Mouse (Mus musculus): ENCODE measurements around the gene Slco2a1. TPM values are rescaled to one million over a fixed set of nuclear protein-coding genes. Genes with fewer than 3 reads are reported as not detected.

Gene Slco2a1
- polyA plus RNA-seq, 1 experiment from 2014 or later: 6.5 TPM

DNA sequence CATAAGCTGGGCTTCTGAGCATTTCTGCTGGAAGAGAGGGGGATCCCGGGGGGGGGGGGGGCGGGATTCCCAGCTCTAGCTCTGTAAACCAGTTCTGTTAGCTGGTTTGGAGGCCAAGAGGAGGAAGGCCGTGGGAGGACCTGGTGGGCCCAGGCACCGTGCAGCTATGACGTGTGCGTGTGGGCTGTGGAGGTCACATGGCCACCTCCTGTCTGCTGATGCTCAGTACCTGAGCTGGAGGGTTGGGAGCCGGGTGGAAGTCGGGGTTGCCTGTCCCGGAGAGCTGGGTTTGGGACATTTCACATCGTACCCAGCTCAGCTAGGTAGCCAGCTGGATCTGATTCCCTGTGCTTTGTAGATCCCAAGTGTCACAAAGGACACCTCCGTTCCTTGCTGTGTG is 124.8 kb downstream of the Slco2a1 start:
- no peak for ATAC-seq (ENCODE audit: insufficient number of reproducible peaks, insufficient read depth, low FRiP score, low read depth)
- Histone ChIP-seq H3K36me3 (ENCODE audit: control insufficient read depth, insufficient read depth, low read length) (no peaks in the 10 kb centered on the region), H3K9ac (ENCODE audit: low read length) (no peak overlapping the region), H3K27ac (replicated peaks in 1 of 2; ENCODE audit: control insufficient read depth in 1 of 2, insufficient read depth in 1 of 2, low read depth in 2 of 2, low read length in 2 of 2) (no peak overlapping the region), H3K4me3 (ENCODE audit: control insufficient read depth in 1 of 2, insufficient read depth in 1 of 2, low read depth in 1 of 2, low read length in 2 of 2) (no peak overlapping the region), H3K4me2 (ENCODE audit: low read length) (no peak overlapping the region), H3K9me3 (ENCODE audit: control insufficient read depth, low read length) (no peaks in the 10 kb centered on the region), H3K4me1 (ENCODE audit: control insufficient read depth in 2 of 2, insufficient read depth in 2 of 2, low read length in 2 of 2) (peaks cover 7 to 14% of the 10 kb centered on the region in 2 experiments; a peak in 3 of 4 replicates), H3K27me3 (ENCODE audit: control insufficient read depth, insufficient read depth, low read length) (peaks cover 54% of the 10 kb centered on the region)
- 46% methylated on average over 11 of the region's 11 CpGs for WGBS

DNA sequence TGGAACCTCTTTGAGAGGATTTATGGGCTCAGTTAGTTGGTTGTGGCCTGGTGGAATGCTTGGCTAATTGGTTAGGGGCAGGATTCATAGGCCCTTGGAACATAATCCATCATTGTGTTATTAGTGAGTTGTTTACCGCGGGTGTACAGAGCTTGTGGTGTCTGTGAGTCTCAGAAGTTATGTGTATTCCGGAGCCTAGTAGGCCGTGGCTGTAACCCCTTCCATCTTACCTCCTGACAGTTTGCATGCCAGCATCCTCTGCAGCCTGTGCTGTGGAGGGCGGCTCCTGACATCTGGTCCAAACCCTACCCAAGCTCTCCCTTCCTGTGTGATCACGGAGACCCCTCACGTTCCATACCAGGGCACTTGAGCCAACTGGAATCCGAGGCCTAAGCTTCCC is 125.8 kb downstream of the Slco2a1 start:
- Histone ChIP-seq H3K9ac (ENCODE audit: low read length) (no peak overlapping the region), H3K27ac (replicated peaks in 1 of 2; ENCODE audit: control insufficient read depth in 1 of 2, insufficient read depth in 1 of 2, low read depth in 2 of 2, low read length in 2 of 2) (no peak overlapping the region), H3K4me3 (ENCODE audit: control insufficient read depth in 1 of 2, insufficient read depth in 1 of 2, low read depth in 1 of 2, low read length in 2 of 2) (no peak overlapping the region), H3K4me1 (ENCODE audit: control insufficient read depth in 2 of 2, insufficient read depth in 2 of 2, low read length in 2 of 2) (peaks cover 7 to 14% of the 10 kb centered on the region in 2 experiments; a peak in 3 of 4 replicates), H3K27me3 (ENCODE audit: control insufficient read depth, insufficient read depth, low read length) (peaks cover 54% of the 10 kb centered on the region), H3K4me2 (ENCODE audit: low read length) (no peak overlapping the region), H3K36me3 (ENCODE audit: control insufficient read depth, insufficient read depth, low read length) (no peaks in the 10 kb centered on the region), H3K9me3 (ENCODE audit: control insufficient read depth, low read length) (no peaks in the 10 kb centered on the region)
- 83% methylated on average over 8 of the region's 8 CpGs for WGBS
- no peak for ATAC-seq (ENCODE audit: insufficient number of reproducible peaks, insufficient read depth, low FRiP score, low read depth)

- Histone ChIP-seq H3K4me1 (ENCODE audit: control insufficient read depth in 2 of 2, insufficient read depth in 2 of 2, low read length in 2 of 2) (peaks cover 7 to 14% of the 10 kb centered on the region in 2 experiments; a peak in 3 of 4 replicates), H3K27ac (replicated peaks in 1 of 2; ENCODE audit: control insufficient read depth in 1 of 2, insufficient read depth in 1 of 2, low read depth in 2 of 2, low read length in 2 of 2) (no peak overlapping the region), H3K27me3 (ENCODE audit: control insufficient read depth, insufficient read depth, low read length) (peaks cover 50% of the 10 kb centered on the region), H3K9me3 (ENCODE audit: control insufficient read depth, low read length) (no peaks in the 10 kb centered on the region), H3K4me2 (ENCODE audit: low read length) (no peak overlapping the region), H3K9ac (ENCODE audit: low read length) (no peak overlapping the region), H3K36me3 (ENCODE audit: control insufficient read depth, insufficient read depth, low read length) (no peaks in the 10 kb centered on the region), H3K4me3 (ENCODE audit: control insufficient read depth in 1 of 2, insufficient read depth in 1 of 2, low read depth in 1 of 2, low read length in 2 of 2) (no peak overlapping the region)
- 85% methylated on average over 13 of the region's 13 CpGs for WGBS
- no peak for ATAC-seq (ENCODE audit: insufficient number of reproducible peaks, insufficient read depth, low FRiP score, low read depth)
Measured at GRCm38 (mm10) chr9:103114901-103115300, 126.4 kb downstream of the Slco2a1 start.

DNA sequence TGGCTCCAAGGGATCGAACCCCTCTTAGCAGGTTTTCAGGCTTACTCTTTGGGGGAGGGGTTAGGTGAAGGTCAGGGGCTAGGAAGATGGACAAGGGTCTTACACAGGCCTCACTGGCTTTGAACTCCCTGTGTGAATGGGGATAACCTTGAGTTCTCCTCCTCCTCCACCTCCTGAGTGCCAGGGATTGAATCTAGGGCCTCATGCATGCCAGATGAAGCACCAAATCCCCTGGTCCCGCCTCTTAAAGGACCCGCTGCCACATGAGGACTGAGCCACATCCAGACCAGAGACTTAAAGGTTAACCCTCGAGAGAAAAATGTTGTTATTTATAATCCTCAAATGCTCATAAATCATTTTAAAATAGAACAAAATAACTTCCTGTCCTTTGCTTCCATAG is 128.4 kb downstream of the Slco2a1 start:
- H3K4me3 ChIP-seq (ENCODE audit: control insufficient read depth in 1 of 2, insufficient read depth in 1 of 2, low read depth in 1 of 2, low read length in 2 of 2): no peak overlapping the region
- peaks cover 39% of the 10 kb centered on the region for H3K27me3 ChIP-seq (ENCODE audit: control insufficient read depth, insufficient read depth, low read length)
- H3K36me3 ChIP-seq (ENCODE audit: control insufficient read depth, insufficient read depth, low read length): no peaks in the 10 kb centered on the region
- no peak overlapping the region for H3K4me2 ChIP-seq (ENCODE audit: low read length)
- 74% methylated on average over 4 of the region's 4 CpGs for WGBS
- no peak for ATAC-seq (ENCODE audit: insufficient number of reproducible peaks, insufficient read depth, low FRiP score, low read depth)
- H3K9ac ChIP-seq (ENCODE audit: low read length): no peak overlapping the region
- no peak overlapping the region for H3K27ac ChIP-seq (replicated peaks in 1 of 2; ENCODE audit: control insufficient read depth in 1 of 2, insufficient read depth in 1 of 2, low read depth in 2 of 2, low read length in 2 of 2)
- H3K4me1 ChIP-seq (ENCODE audit: control insufficient read depth in 2 of 2, insufficient read depth in 2 of 2, low read length in 2 of 2): peaks cover 4 to 12% of the 10 kb centered on the region in 2 experiments; a peak in 3 of 4 replicates
- H3K9me3 ChIP-seq (ENCODE audit: control insufficient read depth, low read length): no peaks in the 10 kb centered on the region

- Histone ChIP-seq H3K36me3 (ENCODE audit: control insufficient read depth, insufficient read depth, low read length) (no peaks in the 10 kb centered on the region), H3K4me1 (ENCODE audit: control insufficient read depth in 2 of 2, insufficient read depth in 2 of 2, low read length in 2 of 2) (peaks cover 3 to 6% of the 10 kb centered on the region in 2 experiments; a peak in 3 of 4 replicates), H3K4me2 (ENCODE audit: low read length) (no peak overlapping the region), H3K27me3 (ENCODE audit: control insufficient read depth, insufficient read depth, low read length) (peaks cover 34% of the 10 kb centered on the region), H3K9me3 (ENCODE audit: control insufficient read depth, low read length) (no peaks in the 10 kb centered on the region), H3K9ac (ENCODE audit: low read length) (no peak overlapping the region), H3K4me3 (ENCODE audit: control insufficient read depth in 1 of 2, insufficient read depth in 1 of 2, low read depth in 1 of 2, low read length in 2 of 2) (no peak overlapping the region), H3K27ac (replicated peaks in 1 of 2; ENCODE audit: control insufficient read depth in 1 of 2, insufficient read depth in 1 of 2, low read depth in 2 of 2, low read length in 2 of 2) (no peak overlapping the region)
- 70% methylated on average over 5 of the region's 5 CpGs for WGBS
- no peak for ATAC-seq (ENCODE audit: insufficient number of reproducible peaks, insufficient read depth, low FRiP score, low read depth)
Measured at GRCm38 (mm10) chr9:103117495-103117894, 129.0 kb downstream of the Slco2a1 start.

- Histone ChIP-seq H3K36me3 (ENCODE audit: control insufficient read depth, insufficient read depth, low read length) (no peaks in the 10 kb centered on the region), H3K4me2 (ENCODE audit: low read length) (no peak overlapping the region), H3K4me3 (ENCODE audit: control insufficient read depth in 1 of 2, insufficient read depth in 1 of 2, low read depth in 1 of 2, low read length in 2 of 2) (no peak overlapping the region), H3K9ac (ENCODE audit: low read length) (no peak overlapping the region), H3K9me3 (ENCODE audit: control insufficient read depth, low read length) (no peaks in the 10 kb centered on the region), H3K4me1 (ENCODE audit: control insufficient read depth in 2 of 2, insufficient read depth in 2 of 2, low read length in 2 of 2) (peaks cover 0 to 2% of the 10 kb centered on the region in 2 experiments; a peak in 2 of 4 replicates), H3K27me3 (ENCODE audit: control insufficient read depth, insufficient read depth, low read length) (peaks cover 30% of the 10 kb centered on the region), H3K27ac (replicated peaks in 1 of 2; ENCODE audit: control insufficient read depth in 1 of 2, insufficient read depth in 1 of 2, low read depth in 2 of 2, low read length in 2 of 2) (no peak overlapping the region)
- 85% methylated on average over 8 of the region's 8 CpGs for WGBS
- no peak for ATAC-seq (ENCODE audit: insufficient number of reproducible peaks, insufficient read depth, low FRiP score, low read depth)
Measured at GRCm38 (mm10) chr9:103117951-103118350, 129.4 kb downstream of the Slco2a1 start.

- Histone ChIP-seq H3K4me3 (ENCODE audit: control insufficient read depth in 1 of 2, insufficient read depth in 1 of 2, low read depth in 1 of 2, low read length in 2 of 2) (no peak overlapping the region), H3K9ac (ENCODE audit: low read length) (no peak overlapping the region), H3K9me3 (ENCODE audit: control insufficient read depth, low read length) (no peaks in the 10 kb centered on the region), H3K4me2 (ENCODE audit: low read length) (no peak overlapping the region), H3K36me3 (ENCODE audit: control insufficient read depth, insufficient read depth, low read length) (no peaks in the 10 kb centered on the region), H3K27me3 (ENCODE audit: control insufficient read depth, insufficient read depth, low read length) (peaks cover 22% of the 10 kb centered on the region), H3K27ac (replicated peaks in 1 of 2; ENCODE audit: control insufficient read depth in 1 of 2, insufficient read depth in 1 of 2, low read depth in 2 of 2, low read length in 2 of 2) (no peak overlapping the region), H3K4me1 (ENCODE audit: control insufficient read depth in 2 of 2, insufficient read depth in 2 of 2, low read length in 2 of 2) (no peaks in the 10 kb centered on the region)
- ATAC-seq (ENCODE audit: insufficient number of reproducible peaks, insufficient read depth, low FRiP score, low read depth): no peak
- 82% methylated on average over 5 of the region's 5 CpGs for WGBS
Measured at GRCm38 (mm10) chr9:103118651-103119275, 130.3 kb downstream of the Slco2a1 start.

DNA sequence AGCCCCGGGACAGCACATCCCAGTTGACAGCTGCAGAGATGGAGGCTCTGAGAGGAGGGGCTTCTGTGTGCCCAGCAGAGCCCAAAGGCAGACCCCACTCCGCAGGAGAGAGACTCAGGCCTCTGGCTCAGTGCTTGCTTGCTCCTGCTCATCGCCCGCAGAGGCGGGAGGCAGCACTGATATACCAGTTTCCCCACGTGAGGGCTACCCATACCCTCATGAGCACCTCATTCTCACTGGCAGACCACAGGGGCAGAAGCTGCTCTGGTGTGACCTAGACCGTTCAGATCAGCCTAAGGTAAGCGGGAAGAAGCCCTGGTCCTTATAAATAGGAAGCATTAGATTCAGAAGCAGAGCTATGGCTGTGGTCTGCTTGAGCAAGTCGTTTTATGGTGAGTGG is 131.3 kb downstream of the Slco2a1 start:
- Histone ChIP-seq H3K4me2 (ENCODE audit: low read length) (no peak overlapping the region), H3K36me3 (ENCODE audit: control insufficient read depth, insufficient read depth, low read length) (no peaks in the 10 kb centered on the region), H3K27me3 (ENCODE audit: control insufficient read depth, insufficient read depth, low read length) (peaks cover 11% of the 10 kb centered on the region; the same call in 1 of the 2 replicates), H3K9me3 (ENCODE audit: control insufficient read depth, low read length) (no peaks in the 10 kb centered on the region), H3K9ac (ENCODE audit: low read length) (no peak overlapping the region), H3K4me1 (ENCODE audit: control insufficient read depth in 2 of 2, insufficient read depth in 2 of 2, low read length in 2 of 2) (no peaks in the 10 kb centered on the region), H3K4me3 (ENCODE audit: control insufficient read depth in 1 of 2, insufficient read depth in 1 of 2, low read depth in 1 of 2, low read length in 2 of 2) (no peak overlapping the region), H3K27ac (replicated peaks in 1 of 2; ENCODE audit: control insufficient read depth in 1 of 2, insufficient read depth in 1 of 2, low read depth in 2 of 2, low read length in 2 of 2) (no peak overlapping the region)
- ATAC-seq (ENCODE audit: insufficient number of reproducible peaks, insufficient read depth, low FRiP score, low read depth): no peak
- 85% methylated on average over 9 of the region's 9 CpGs for WGBS

Measured in heart, embryonic 14.5 days (tissue).